Mouse (Mus musculus): Measurements from ENCODE around the gene C1galt1c1.

C1galt1c1 gene

GRCm38 (mm10) chrX:38634801-38635637 is at the start of gene C1galt1c1:
Gene C1galt1c1 (minus strand): TSS chrX:38635087.
- DNase-seq = peak; percentile 97

- no peak for DNase-seq
Observed at GRCm38 (mm10) chrX:38681972-38682371, 47.1 kb upstream of the C1galt1c1 start.

- no peak for DNase-seq
Observed at GRCm38 (mm10) chrX:38669111-38669903, 34.4 kb upstream of the C1galt1c1 start.

- no peak for DNase-seq
Observed at GRCm38 (mm10) chrX:38656206-38656883, 21.5 kb upstream of the C1galt1c1 start.

GRCm38 (mm10) chrX:38654681-38655080 is 19.8 kb upstream of the C1galt1c1 start:
- DNase-seq = no peak

- no peak for DNase-seq
Observed at GRCm38 (mm10) chrX:38653181-38653580, 18.3 kb upstream of the C1galt1c1 start.

GRCm38 (mm10) chrX:38651167-38651566 is 16.3 kb upstream of the C1galt1c1 start:
- DNase-seq = no peak

- DNase-seq = peak; percentile 9
Observed at GRCm38 (mm10) chrX:38650404-38651039, 15.6 kb upstream of the C1galt1c1 start.

- DNase-seq = peak; percentile 5
Observed at GRCm38 (mm10) chrX:38642183-38642582, 7.3 kb upstream of the C1galt1c1 start.

- DNase-seq = no peak
Observed at GRCm38 (mm10) chrX:38641435-38641834, 6.5 kb upstream of the C1galt1c1 start.

GRCm38 (mm10) chrX:38635638-38635931 is 698 bp upstream of the C1galt1c1 start:
- no peak for DNase-seq

- peak; percentile 27 for DNase-seq
Observed at GRCm38 (mm10) chrX:38600995-38601369, 33.9 kb downstream of the C1galt1c1 start.

GRCm38 (mm10) chrX:38600177-38600994 is 34.5 kb downstream of the C1galt1c1 start, which contains the start of gene Mcts1:
Gene Mcts1 (plus strand): TSS chrX:38600578.
- DNase-seq = peak; percentile 90

GRCm38 (mm10) chrX:38593180-38593889 is 41.6 kb downstream of the C1galt1c1 start:
- DNase-seq = no peak

GRCm38 (mm10) chrX:38591749-38592148 is 43.1 kb downstream of the C1galt1c1 start:
- DNase-seq = no peak

GRCm38 (mm10) chrX:38589827-38590226 is 45.1 kb downstream of the C1galt1c1 start:
- DNase-seq = no peak

- no peak for DNase-seq
Observed at GRCm38 (mm10) chrX:38583261-38583660, 51.6 kb downstream of the C1galt1c1 start.

GRCm38 (mm10) chrX:38581140-38581539 is 53.7 kb downstream of the C1galt1c1 start:
- no peak for DNase-seq

Data from layer of hippocampus, adult 9-11 months (tissue).